Mouse (Mus musculus): ENCODE results near the gene Frem2. TPM values are rescaled to one million over a fixed set of nuclear protein-coding genes. Genes with fewer than 3 reads are reported as not detected.

Frem2 gene
- polyA plus RNA-seq, 1 experiment from 2014 or later = 2.4 TPM

GRCm38 (mm10) chr3:53502428-53502827 lies 154.7 kb downstream of the Frem2 start:
- Histone ChIP-seq H3K36me3 (ENCODE audit: control insufficient read depth, insufficient read depth) (no peaks in the 10 kb centered on the region), H3K4me3 (ENCODE audit: low read length) (no peak overlapping the region), H3K9me3 (replicated peaks; ENCODE audit: control insufficient read depth, low read length) (no peaks in the 10 kb centered on the region), H3K27ac (ENCODE audit: low read length) (no peak overlapping the region), H3K9ac (ENCODE audit: low read length) (no peak overlapping the region), H3K4me2 (ENCODE audit: low read depth, low read length) (no peak overlapping the region), H3K4me1 (ENCODE audit: control insufficient read depth, insufficient read depth, low read length) (no peaks in the 10 kb centered on the region), H3K27me3 (ENCODE audit: control insufficient read depth, insufficient read depth, low read length) (no peaks in the 10 kb centered on the region; the same call in 1 of the 2 replicates)
- no peak for ATAC-seq (replicated peaks; ENCODE audit: extremely low read depth, insufficient read depth, low FRiP score)
- 55% methylated on average over 6 of the region's 6 CpGs for WGBS

GRCm38 (mm10) chr3:53498351-53498905 lies 158.7 kb downstream of the Frem2 start:
- WGBS = 65% methylated on average over 6 of the region's 6 CpGs
- H3K4me2 ChIP-seq (ENCODE audit: low read depth, low read length) = no peak overlapping the region
- no peak for ATAC-seq (replicated peaks; ENCODE audit: extremely low read depth, insufficient read depth, low FRiP score)
- no peaks in the 10 kb centered on the region for H3K4me1 ChIP-seq (ENCODE audit: control insufficient read depth, insufficient read depth, low read length)
- H3K9me3 ChIP-seq (replicated peaks; ENCODE audit: control insufficient read depth, low read length) = no peaks in the 10 kb centered on the region
- H3K4me3 ChIP-seq (ENCODE audit: low read length) = no peak overlapping the region
- no peak overlapping the region for H3K27ac ChIP-seq (ENCODE audit: low read length)
- no peaks in the 10 kb centered on the region; the same call in 1 of the 2 replicates for H3K27me3 ChIP-seq (ENCODE audit: control insufficient read depth, insufficient read depth, low read length)
- no peak overlapping the region for H3K9ac ChIP-seq (ENCODE audit: low read length)
- H3K36me3 ChIP-seq (ENCODE audit: control insufficient read depth, insufficient read depth) = no peaks in the 10 kb centered on the region

GRCm38 (mm10) chr3:53488353-53488752 lies 168.8 kb downstream of the Frem2 start, which contains the start of gene Stoml3:
TSS of gene Stoml3 (plus strand) at chr3:53488653.
- Histone ChIP-seq H3K4me3 (ENCODE audit: low read length) (no peak within 1 kb of the TSS), H3K4me1 (ENCODE audit: control insufficient read depth, insufficient read depth, low read length) (peaks cover 12% of the 10 kb centered on the region), H3K9ac (ENCODE audit: low read length) (peak within 1 kb of the TSS; percentile 31), H3K9me3 (replicated peaks; ENCODE audit: control insufficient read depth, low read length) (no peaks in the 10 kb centered on the region), H3K36me3 (ENCODE audit: control insufficient read depth, insufficient read depth) (no peaks in the 10 kb centered on the region), H3K27me3 (ENCODE audit: control insufficient read depth, insufficient read depth, low read length) (no peaks in the 10 kb centered on the region), H3K4me2 (ENCODE audit: low read depth, low read length) (no peak within 1 kb of the TSS), H3K27ac (ENCODE audit: low read length) (no peak within 1 kb of the TSS; the same call in 1 of the 2 replicates)
- 78% methylated on average over 6 of the region's 6 CpGs for WGBS
- no peak for ATAC-seq (replicated peaks; ENCODE audit: extremely low read depth, insufficient read depth, low FRiP score)

GRCm38 (mm10) chr3:53486996-53487576 lies 170.1 kb downstream of the Frem2 start:
- Histone ChIP-seq H3K4me3 (ENCODE audit: low read length) (no peak overlapping the region), H3K27ac (ENCODE audit: low read length) (peak overlapping the region; percentile 61), H3K4me1 (ENCODE audit: control insufficient read depth, insufficient read depth, low read length) (peaks cover 12% of the 10 kb centered on the region), H3K27me3 (ENCODE audit: control insufficient read depth, insufficient read depth, low read length) (no peaks in the 10 kb centered on the region), H3K36me3 (ENCODE audit: control insufficient read depth, insufficient read depth) (peaks cover 2% of the 10 kb centered on the region), H3K9ac (ENCODE audit: low read length) (peak overlapping the region; percentile 31), H3K9me3 (replicated peaks; ENCODE audit: control insufficient read depth, low read length) (no peaks in the 10 kb centered on the region), H3K4me2 (ENCODE audit: low read depth, low read length) (peak overlapping the region; percentile 12; the same call in 1 of the 2 replicates)
- peak; percentile 80 for ATAC-seq (replicated peaks; ENCODE audit: extremely low read depth, insufficient read depth, low FRiP score)
- 47% methylated on average over 9 of the region's 9 CpGs for WGBS

GRCm38 (mm10) chr3:53486561-53486960 lies 170.6 kb downstream of the Frem2 start:
- H3K27ac ChIP-seq (ENCODE audit: low read length) = peak overlapping the region; percentile 61
- 56% methylated on average over 10 of the region's 10 CpGs for WGBS
- peak; percentile 49; the same call in 1 of the 2 replicates for ATAC-seq (replicated peaks; ENCODE audit: extremely low read depth, insufficient read depth, low FRiP score)
- H3K36me3 ChIP-seq (ENCODE audit: control insufficient read depth, insufficient read depth) = peaks cover 6% of the 10 kb centered on the region
- H3K9me3 ChIP-seq (replicated peaks; ENCODE audit: control insufficient read depth, low read length) = no peaks in the 10 kb centered on the region
- no peak overlapping the region for H3K4me3 ChIP-seq (ENCODE audit: low read length)
- peaks cover 12% of the 10 kb centered on the region for H3K4me1 ChIP-seq (ENCODE audit: control insufficient read depth, insufficient read depth, low read length)
- H3K4me2 ChIP-seq (ENCODE audit: low read depth, low read length) = no peak overlapping the region
- H3K9ac ChIP-seq (ENCODE audit: low read length) = no peak overlapping the region
- no peaks in the 10 kb centered on the region for H3K27me3 ChIP-seq (ENCODE audit: control insufficient read depth, insufficient read depth, low read length)

GRCm38 (mm10) chr3:53483414-53484059 lies 173.6 kb downstream of the Frem2 start:
- Histone ChIP-seq H3K4me3 (ENCODE audit: low read length) (no peak overlapping the region), H3K9ac (ENCODE audit: low read length) (no peak overlapping the region), H3K36me3 (ENCODE audit: control insufficient read depth, insufficient read depth) (peaks cover 27% of the 10 kb centered on the region), H3K27ac (ENCODE audit: low read length) (no peak overlapping the region), H3K4me1 (ENCODE audit: control insufficient read depth, insufficient read depth, low read length) (peaks cover 12% of the 10 kb centered on the region), H3K4me2 (ENCODE audit: low read depth, low read length) (no peak overlapping the region), H3K27me3 (ENCODE audit: control insufficient read depth, insufficient read depth, low read length) (no peaks in the 10 kb centered on the region), H3K9me3 (replicated peaks; ENCODE audit: control insufficient read depth, low read length) (no peaks in the 10 kb centered on the region)
- no peak for ATAC-seq (replicated peaks; ENCODE audit: extremely low read depth, insufficient read depth, low FRiP score)
- 74% methylated on average over 8 of the region's 8 CpGs for WGBS

- Histone ChIP-seq H3K27ac (ENCODE audit: low read length) (no peak overlapping the region), H3K4me1 (ENCODE audit: control insufficient read depth, insufficient read depth, low read length) (no peaks in the 10 kb centered on the region), H3K9me3 (replicated peaks; ENCODE audit: control insufficient read depth, low read length) (no peaks in the 10 kb centered on the region), H3K36me3 (ENCODE audit: control insufficient read depth, insufficient read depth) (peaks cover 58% of the 10 kb centered on the region), H3K4me2 (ENCODE audit: low read depth, low read length) (no peak overlapping the region), H3K4me3 (ENCODE audit: low read length) (no peak overlapping the region), H3K9ac (ENCODE audit: low read length) (no peak overlapping the region), H3K27me3 (ENCODE audit: control insufficient read depth, insufficient read depth, low read length) (no peaks in the 10 kb centered on the region)
- 95% methylated on average over 30 of the region's 30 CpGs for WGBS
- no peak for ATAC-seq (replicated peaks; ENCODE audit: extremely low read depth, insufficient read depth, low FRiP score)
Measured at GRCm38 (mm10) chr3:53478419-53479046, 178.6 kb downstream of the Frem2 start.

- H3K4me2 ChIP-seq (ENCODE audit: low read depth, low read length) = no peak overlapping the region
Measured at GRCm38 (mm10) chr3:53477468-53477867, 179.7 kb downstream of the Frem2 start.

GRCm38 (mm10) chr3:53475889-53476288 lies 181.3 kb downstream of the Frem2 start:
- 56% methylated on average over 6 of the region's 6 CpGs for WGBS
- ATAC-seq (replicated peaks; ENCODE audit: extremely low read depth, insufficient read depth, low FRiP score) = no peak
- Histone ChIP-seq H3K4me1 (ENCODE audit: control insufficient read depth, insufficient read depth, low read length) (no peaks in the 10 kb centered on the region), H3K27ac (ENCODE audit: low read length) (no peak overlapping the region), H3K4me2 (ENCODE audit: low read depth, low read length) (no peak overlapping the region), H3K36me3 (ENCODE audit: control insufficient read depth, insufficient read depth) (peaks cover 71% of the 10 kb centered on the region), H3K9ac (ENCODE audit: low read length) (no peak overlapping the region), H3K27me3 (ENCODE audit: control insufficient read depth, insufficient read depth, low read length) (no peaks in the 10 kb centered on the region), H3K9me3 (replicated peaks; ENCODE audit: control insufficient read depth, low read length) (no peaks in the 10 kb centered on the region), H3K4me3 (ENCODE audit: low read length) (no peak overlapping the region)

More at GRCm38 (mm10) chr3:53477468-53477867, 179.7 kb downstream of the Frem2 start:
- no peak overlapping the region for H3K4me3 ChIP-seq (ENCODE audit: low read length)
- no peak for ATAC-seq (replicated peaks; ENCODE audit: extremely low read depth, insufficient read depth, low FRiP score)
- no peak overlapping the region for H3K9ac ChIP-seq (ENCODE audit: low read length)
- 79% methylated on average over 17 of the region's 17 CpGs for WGBS
- H3K36me3 ChIP-seq (ENCODE audit: control insufficient read depth, insufficient read depth) = peaks cover 68% of the 10 kb centered on the region
- H3K27me3 ChIP-seq (ENCODE audit: control insufficient read depth, insufficient read depth, low read length) = no peaks in the 10 kb centered on the region
- no peaks in the 10 kb centered on the region for H3K4me1 ChIP-seq (ENCODE audit: control insufficient read depth, insufficient read depth, low read length)
- no peaks in the 10 kb centered on the region for H3K9me3 ChIP-seq (replicated peaks; ENCODE audit: control insufficient read depth, low read length)
- no peak overlapping the region for H3K27ac ChIP-seq (ENCODE audit: low read length)
